Mouse (Mus musculus) liver, embryonic 14.5 days (tissue): ENCODE measurements around the gene Ppp1r18. TPM values are rescaled to one million over a fixed set of nuclear protein-coding genes. Genes with fewer than 3 reads are reported as not detected.

Experiments
- ATAC-seq: fragments of 200-750 bp; cut with Nextera tagmentation; 2 replicates; pipeline ENCODE4 v1.8.0; 2017; ENCODE audit warnings: moderate number of reproducible peaks, mild to moderate bottlenecking, moderate library complexity; ENCODE audit not compliant: insufficient read depth
- DNase-seq, 3 experiments: peaks; one replicate each; pipeline ENCODE4 v3.0.0-alpha.2; 2012 to 2013; ENCODE audit warnings: low read depth in 3 of 3, low spot score in 3 of 3
- H3K27ac ChIP-seq: fragments of 300-500 bp; sonication (generic); 2 replicates; pipeline ENCODE4 v1.5.1; 2014; ENCODE audit warnings: moderate library complexity, mild to moderate bottlenecking, control low read depth, inconsistent platforms
- H3K27me3 ChIP-seq: fragments of 300-500 bp; sonication (generic); 2 replicates; pipeline ENCODE4 v1.6.1; 2014; ENCODE audit warnings: mild to moderate bottlenecking, low read length, moderate library complexity; ENCODE audit not compliant: control insufficient read depth, insufficient read depth
- H3K36me3 ChIP-seq: fragments of 300-500 bp; sonication (generic); replicated peaks from 2 replicates; pipeline ENCODE4 v1.6.1; 2014; ENCODE audit warnings: low read depth; ENCODE audit not compliant: control insufficient read depth, insufficient read depth
- H3K4me1 ChIP-seq, 2 experiments: fragments of 200-500 bp in 1 of 2; fragments of 300-500 bp in 1 of 2; sonication (generic) in 1 of 2; replicated peaks; 2 replicates each; pipeline ENCODE4 v1.6.1; 2012 to 2014; ENCODE audit warnings: antibody characterized with exemption in 1 of 2, inconsistent platforms in 1 of 2, low read length in 1 of 2; ENCODE audit not compliant: control insufficient read depth in 2 of 2, insufficient read depth in 2 of 2
- H3K4me2 ChIP-seq: fragments of 300-500 bp; sonication (generic); 2 replicates; pipeline ENCODE4 v1.6.1; 2014; ENCODE audit warnings: low read depth, mild to moderate bottlenecking, control low read depth, moderate library complexity
- H3K4me3 ChIP-seq, 2 experiments: fragments of 200-500 bp in 1 of 2; fragments of 300-500 bp in 1 of 2; sonication (generic) in 1 of 2; 2 replicates each; pipeline ENCODE4 v1.5.1; 2012 to 2014; ENCODE audit warnings: low read depth in 2 of 2, low read length in 2 of 2, mild to moderate bottlenecking in 2 of 2, control low read depth in 1 of 2, inconsistent platforms in 1 of 2, moderate library complexity in 1 of 2; ENCODE audit not compliant: insufficient read depth in 1 of 2
- H3K9ac ChIP-seq: fragments of 300-500 bp; sonication (generic); replicated peaks from 2 replicates; pipeline ENCODE4 v1.6.1; 2014; ENCODE audit warnings: mild to moderate bottlenecking, control low read depth, moderate library complexity
- H3K9me3 ChIP-seq: fragments of 300-500 bp; sonication (generic); 2 replicates; pipeline ENCODE4 v1.6.1; 2016; ENCODE audit warnings: low read length, mixed read lengths; ENCODE audit not compliant: control insufficient read depth
- CTCF ChIP-seq: IDR thresholded peaks from 2 replicates; pipeline ENCODE4 v1.5.1; 2016; ENCODE audit warnings: antibody characterized with exemption, low read depth, control low read depth
- EP300 ChIP-seq: IDR thresholded peaks from 2 replicates; pipeline ENCODE4 v1.6.1; 2016; ENCODE audit warnings: antibody characterized with exemption, low read depth
- WGBS: fragments of 180-500 bp; shearing (Covaris S2); extraction: QIAGEN DNeasy Blood & Tissue Kit; methylation state at CpG from one replicate; pipeline ENCODE4 v1.1.7; 2014; ENCODE audit not compliant: insufficient replicate concordance; 5-methylcytosine and 5-hydroxymethylcytosine counted together
- polyA plus RNA-seq, 2 experiments: library from polyadenylated mRNA; depleted of rRNA in 1 of 2; stranded (reverse) in 1 of 2; unstranded in 1 of 2; fragments of >200 nt; fragmentation: Nextera tagmentation in 1 of 2; extraction: Ambion mirVana in 1 of 2; gene quantifications; 2 replicates each; pipeline versions ENCODE4 v1.2.1 to v1.2.3; 2012 to 2014

The Ppp1r18 gene
- polyA plus RNA-seq, 2 experiments, result 8.2 to 8.7 TPM

DNA sequence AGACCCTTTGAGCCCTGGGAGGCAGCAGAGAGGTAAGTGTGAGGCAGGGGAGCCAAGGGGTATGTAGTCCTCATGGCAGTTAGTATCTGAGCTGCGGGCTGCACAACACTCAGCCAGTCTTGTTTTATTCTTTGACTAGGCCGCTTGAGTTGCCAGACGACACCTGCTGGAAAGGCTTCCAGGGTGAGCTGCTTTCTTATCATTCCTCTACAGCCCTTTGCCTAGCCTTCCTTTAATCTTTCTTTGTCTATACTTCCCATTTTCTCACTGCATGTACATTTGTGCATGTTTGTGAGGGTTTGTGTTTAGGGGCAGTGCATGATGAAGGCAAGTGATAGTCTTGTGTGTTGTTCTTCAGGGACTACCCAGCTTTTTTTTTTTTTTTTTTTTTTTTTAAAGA is 14.4 kb upstream of the Ppp1r18 start:
- H3K27ac ChIP-seq, result peak overlapping the region; percentile 79

GRCm38 (mm10) chr17:35859371-35859770 is 6.0 kb upstream of the Ppp1r18 start:
- DNase-seq, result no peak
- Histone ChIP-seq H3K27ac (no peak overlapping the region), H3K4me3 (no peak overlapping the region), H3K4me1 (peaks cover 8 to 9% of the 10 kb centered on the region in 2 experiments), H3K4me2 (no peak overlapping the region), H3K27me3 (peaks cover 5% of the 10 kb centered on the region), H3K9me3 (no peaks in the 10 kb centered on the region), H3K9ac (no peak overlapping the region), H3K36me3 (peaks cover 16% of the 10 kb centered on the region)
- no peak for ATAC-seq
- TF ChIP-seq EP300 (no peak), CTCF (no peak)
- 55% methylated on average over 1 of the region's 1 CpGs for WGBS

More for the DNA sequence above, 14.4 kb upstream of the Ppp1r18 start:
- H3K4me3 ChIP-seq, result no peak overlapping the region
- H3K9me3 ChIP-seq, result no peaks in the 10 kb centered on the region
- TF ChIP-seq EP300 (peak; percentile 51), CTCF (peak; percentile 33; the same call in 1 of the 2 replicates)
- ATAC-seq, result peak; percentile 77
- H3K4me1 ChIP-seq, result peaks cover 8 to 12% of the 10 kb centered on the region in 2 experiments
- DNase-seq, result peak in 1 of 3 experiments; percentile 38
- 14% methylated on average over 3 of the region's 3 CpGs for WGBS
- H3K27me3 ChIP-seq, result no peaks in the 10 kb centered on the region
- H3K36me3 ChIP-seq, result peaks cover 70% of the 10 kb centered on the region
- H3K4me2 ChIP-seq, result no peak overlapping the region
- H3K9ac ChIP-seq, result 0 out of 2 replicates have a peak overlapping the region, but pooled peaks have one; percentile 51

DNA sequence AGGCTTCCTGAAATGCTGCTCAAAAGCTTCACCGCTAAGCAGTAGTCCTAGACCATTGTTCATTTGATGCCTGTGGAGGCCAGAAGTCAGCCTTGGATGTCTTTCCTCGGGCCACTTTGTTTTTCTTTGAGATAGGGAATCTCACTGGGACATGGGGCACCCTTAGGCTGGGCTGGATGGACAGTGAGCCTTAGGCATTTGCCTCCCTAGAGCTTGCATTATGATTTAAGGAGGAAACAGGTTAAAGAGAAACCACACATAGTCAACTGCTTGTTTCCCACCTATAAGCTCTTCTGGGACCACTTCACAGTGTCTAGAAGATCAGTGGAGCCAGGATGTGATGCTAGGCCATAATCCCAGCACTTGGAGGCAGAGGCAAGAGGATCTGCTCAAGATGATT is 5.6 kb upstream of the Ppp1r18 start:
- 46% methylated on average over 2 of the region's 2 CpGs for WGBS
- Histone ChIP-seq H3K4me2 (no peak overlapping the region), H3K27me3 (peaks cover 9% of the 10 kb centered on the region), H3K27ac (no peak overlapping the region), H3K9ac (no peak overlapping the region), H3K9me3 (no peaks in the 10 kb centered on the region), H3K4me1 (peaks cover 9% of the 10 kb centered on the region in 2 experiments), H3K4me3 (no peak overlapping the region), H3K36me3 (peaks cover 16% of the 10 kb centered on the region)
- TF ChIP-seq EP300 (no peak), CTCF (no peak)
- DNase-seq (no peak), ATAC-seq (no peak)

- H3K4me3 ChIP-seq, result peak overlapping the region; percentile 85 to 93
- H3K4me1 ChIP-seq, result peaks cover 13 to 17% of the 10 kb centered on the region in 2 experiments
- peaks cover 16% of the 10 kb centered on the region for H3K36me3 ChIP-seq
- 6% methylated on average over 12 of the region's 12 CpGs for WGBS
- H3K27me3 ChIP-seq, result peaks cover 19% of the 10 kb centered on the region
- peak overlapping the region; percentile 85 for H3K9ac ChIP-seq
- ATAC-seq (peak; percentile 46), DNase-seq (no peak)
- TF ChIP-seq CTCF (no peak), EP300 (no peak)
- peak overlapping the region; percentile 89 for H3K4me2 ChIP-seq
- no peaks in the 10 kb centered on the region for H3K9me3 ChIP-seq
- no peak overlapping the region for H3K27ac ChIP-seq
These were observed 4.6 kb upstream of the Ppp1r18 start for GRCm38 (mm10) chr17:35860831-35861197.

DNA sequence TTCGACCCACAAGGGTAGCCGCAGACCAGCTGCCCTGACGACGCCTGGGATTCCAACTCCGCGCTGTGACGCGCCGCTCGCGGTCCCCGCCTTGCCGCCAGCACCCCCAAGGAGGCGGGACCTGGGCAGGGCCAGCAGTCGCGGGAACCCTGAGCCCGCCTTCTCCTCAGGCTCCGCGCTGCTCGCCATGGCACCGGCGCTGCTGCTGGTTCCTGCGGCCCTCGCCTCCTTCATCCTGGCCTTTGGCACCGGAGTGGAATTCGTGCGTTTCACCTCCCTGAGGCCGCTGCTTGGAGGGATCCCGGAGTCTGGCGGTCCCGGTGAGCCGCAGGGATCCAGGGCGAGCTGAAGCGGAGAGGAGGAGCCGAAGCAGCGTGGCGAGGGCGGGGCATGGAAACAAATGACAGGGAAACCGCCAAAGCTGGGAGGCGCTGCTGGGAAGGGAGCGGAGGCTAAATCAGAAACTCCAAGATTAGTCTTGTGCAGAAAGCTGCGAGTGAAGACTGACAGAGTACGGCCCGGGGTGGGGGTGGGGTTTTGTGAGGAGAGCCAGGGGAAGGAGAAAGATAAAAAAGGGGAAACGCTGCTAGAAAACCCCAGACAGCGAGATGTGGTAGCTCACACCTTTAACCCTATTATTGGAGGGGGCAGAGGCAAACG is 4.1 kb upstream of the Ppp1r18 start, which contains the start of gene Nrm:
Gene Nrm, plus strand, starts transcription at position 121 of the 660 bp plus-strand sequence.
- DNase-seq (peak; percentile 75 to 84 (median 76)), ATAC-seq (peak; percentile 94)
- Histone ChIP-seq H3K4me1 (peaks cover 13 to 17% of the 10 kb centered on the region in 2 experiments), H3K27me3 (peaks cover 24% of the 10 kb centered on the region), H3K27ac (peak within 1 kb of the TSS; percentile 60), H3K9me3 (no peaks in the 10 kb centered on the region), H3K36me3 (peaks cover 16% of the 10 kb centered on the region), H3K4me3 (peak within 1 kb of the TSS; percentile 85 to 93), H3K9ac (peak within 1 kb of the TSS; percentile 85), H3K4me2 (peak within 1 kb of the TSS; percentile 89)
- no peak for TF ChIP-seq EP300
- TF ChIP-seq CTCF, result peak; percentile 66
- under 1% methylated on average over 47 of the region's 47 CpGs for WGBS
